Mouse (Mus musculus): ENCODE data around the gene Tpi1. TPM values are rescaled to one million over a fixed set of nuclear protein-coding genes. Genes with fewer than 3 reads are reported as not detected.

The Tpi1 gene
- 10 to 100 TPM; 37.5 to 43.1 TPM for total RNA-seq (2023)

DNA sequence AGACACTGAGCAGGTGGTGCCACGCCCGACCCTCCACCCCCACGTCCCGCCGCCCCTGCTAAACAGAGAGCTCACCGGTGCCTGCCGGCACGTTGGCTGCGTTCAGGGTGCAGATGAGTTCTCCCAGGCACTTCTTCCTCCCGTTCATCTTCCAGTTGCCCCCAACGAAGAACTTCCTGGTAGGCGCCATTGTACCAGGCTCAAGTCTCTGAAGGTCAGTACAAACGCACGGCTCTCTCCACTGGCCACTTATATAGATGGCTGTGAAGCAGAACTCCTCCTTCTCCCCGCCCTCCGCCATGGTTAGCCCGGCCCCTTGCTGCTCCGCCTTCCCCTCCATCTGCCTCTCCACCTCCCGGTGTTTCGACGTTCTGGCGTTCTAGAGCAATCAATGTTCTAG, at the start of gene Tpi1:
Gene Tpi1 (minus strand): TSS at position 364 of the 400 bp plus-strand sequence.

DNA sequence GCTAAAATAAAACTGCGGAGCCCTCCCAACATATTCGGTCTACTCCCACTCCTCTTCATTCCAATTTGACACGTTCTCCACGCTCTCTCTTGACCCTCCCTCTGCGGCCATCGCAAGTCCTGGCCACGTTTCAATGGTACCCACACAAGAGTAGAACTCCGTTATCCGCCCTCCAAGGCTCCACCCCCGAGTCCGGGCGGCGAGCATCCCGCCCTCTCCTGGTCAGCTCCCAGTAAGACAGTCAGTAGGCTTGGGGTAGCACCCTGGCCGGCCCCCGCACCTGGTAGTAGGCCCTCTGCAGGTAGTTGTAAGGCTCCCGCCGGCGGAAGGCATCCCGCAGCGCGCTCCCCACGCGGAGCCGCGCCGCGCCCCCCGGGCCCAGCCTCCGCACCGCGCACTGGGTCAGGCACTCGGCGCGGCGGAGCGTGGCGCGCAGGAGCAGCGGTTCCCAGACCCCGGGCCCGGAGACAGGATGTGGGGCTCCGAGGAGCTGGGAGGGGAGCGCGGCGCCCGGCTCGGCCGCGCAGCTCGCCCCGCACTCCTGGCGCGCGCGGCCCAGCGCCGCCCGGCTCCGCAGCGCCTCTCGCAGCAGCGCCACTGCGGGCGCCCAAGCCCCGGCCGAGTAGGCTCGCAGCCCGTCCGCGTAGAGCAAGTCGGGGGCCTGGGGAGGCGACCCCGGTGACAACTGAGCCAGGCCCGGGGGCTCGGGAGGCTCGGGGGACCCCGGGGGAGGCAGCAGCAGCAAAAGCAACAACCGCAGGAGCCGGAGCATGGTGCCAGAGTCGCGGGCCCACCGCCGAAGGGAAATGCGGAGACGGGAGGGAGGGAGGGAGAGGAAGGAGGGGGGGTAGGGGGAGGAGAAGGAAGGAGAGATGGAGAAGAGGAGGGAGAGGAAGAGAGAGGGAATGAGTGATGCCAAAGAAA, 43.1 kb upstream of the Tpi1 start, which contains the start of gene P3h3:
Gene P3h3 (minus strand): TSS at position 837 of the 924 bp plus-strand sequence.

DNA sequence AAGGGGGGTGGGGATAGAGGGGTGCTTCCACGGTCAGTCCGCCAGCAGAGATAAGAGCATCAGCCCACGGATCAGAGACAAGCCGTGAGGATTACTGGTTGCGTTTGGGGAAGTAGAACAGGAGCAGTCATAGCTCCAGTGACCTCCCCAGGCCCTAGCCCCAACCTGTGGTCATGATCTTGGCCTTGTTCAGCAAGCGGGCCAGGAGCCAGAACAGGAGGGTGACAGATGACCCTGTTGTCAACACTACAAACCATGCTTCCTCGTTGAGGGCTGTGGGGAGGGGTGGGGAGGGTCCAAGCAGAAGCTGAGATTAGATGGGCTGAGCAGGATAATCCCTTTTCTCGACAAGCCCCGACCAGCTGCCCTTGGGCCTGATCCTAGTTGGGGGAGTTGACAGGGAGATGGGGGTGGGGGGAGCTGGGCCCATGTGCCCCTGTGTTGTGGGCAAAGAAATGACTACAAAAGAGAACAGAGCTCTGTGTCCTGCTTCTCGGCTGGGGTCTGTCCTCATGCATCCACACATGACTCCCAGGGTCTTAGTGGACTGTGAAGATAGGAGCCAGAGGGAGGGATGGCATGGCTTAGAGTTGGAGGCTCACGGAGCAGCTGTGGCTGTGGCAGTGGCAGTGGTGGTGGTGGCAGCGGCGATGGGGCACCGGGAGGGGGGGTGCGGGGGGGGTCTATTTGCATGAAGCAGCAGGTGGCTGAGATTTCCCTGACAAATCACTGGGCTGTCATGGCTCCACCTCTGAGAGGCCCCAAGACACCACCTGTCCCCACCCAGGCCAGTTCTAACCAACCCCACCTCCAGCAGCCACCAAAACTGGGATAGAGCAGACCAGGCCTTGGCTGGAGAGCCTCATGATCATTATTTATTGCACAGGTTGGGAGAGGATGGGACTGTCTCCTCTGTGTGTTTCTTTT, 26.4 kb upstream of the Tpi1 start, which contains the start of gene Gnb3:
Gene Gnb3 (minus strand): TSS at position 35 of the 927 bp plus-strand sequence.

DNA sequence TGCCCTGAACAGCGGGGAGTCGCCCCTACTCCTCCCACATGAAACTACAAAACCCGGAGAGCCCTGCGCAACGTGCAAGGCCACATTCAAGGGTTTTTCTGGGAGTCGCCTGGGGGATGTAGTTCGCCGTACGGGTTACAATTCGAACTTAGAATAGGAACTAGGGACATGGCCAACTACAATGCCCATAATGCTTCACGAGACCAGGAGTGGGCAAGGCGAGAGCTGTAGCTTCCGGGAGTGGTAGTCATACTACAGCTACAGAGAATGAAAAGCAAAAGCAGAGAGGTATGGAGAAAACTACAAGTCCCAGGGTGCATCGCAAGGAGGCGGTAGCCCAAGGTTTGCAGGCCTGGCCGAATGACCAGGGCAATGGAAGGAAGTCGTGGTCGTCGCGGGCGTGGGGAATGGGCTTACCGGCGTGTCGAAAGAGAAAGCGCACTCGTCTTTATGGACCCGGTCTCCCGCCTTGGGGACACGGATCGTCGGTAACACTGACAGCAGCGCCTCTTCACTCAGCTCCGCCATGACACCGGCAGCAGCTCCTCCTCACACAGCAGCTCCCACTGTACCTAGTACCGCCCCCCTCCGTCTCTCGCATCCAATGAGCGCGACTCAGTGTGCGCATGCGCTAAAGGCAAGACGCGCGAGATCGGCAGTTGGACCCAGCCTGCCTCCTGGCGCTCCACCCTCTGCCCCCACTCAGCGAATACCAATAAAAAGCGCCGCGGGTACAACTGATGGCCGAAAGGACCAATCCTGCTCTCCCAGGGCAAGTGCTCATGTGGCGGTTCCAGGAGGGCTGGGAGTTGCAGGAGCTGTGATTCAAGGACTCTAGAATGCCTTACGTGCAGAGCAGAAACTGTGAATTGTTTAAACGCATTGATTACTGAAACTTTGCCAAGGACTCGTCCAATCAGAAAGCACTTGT, 15.0 kb upstream of the Tpi1 start, which contains the start of the genes Usp5 and Cdca3:
Gene Usp5 (minus strand): TSS at position 617 of the 931 bp plus-strand sequence.
Gene Cdca3 (plus strand): TSS at position 680 of the 931 bp plus-strand sequence.

DNA sequence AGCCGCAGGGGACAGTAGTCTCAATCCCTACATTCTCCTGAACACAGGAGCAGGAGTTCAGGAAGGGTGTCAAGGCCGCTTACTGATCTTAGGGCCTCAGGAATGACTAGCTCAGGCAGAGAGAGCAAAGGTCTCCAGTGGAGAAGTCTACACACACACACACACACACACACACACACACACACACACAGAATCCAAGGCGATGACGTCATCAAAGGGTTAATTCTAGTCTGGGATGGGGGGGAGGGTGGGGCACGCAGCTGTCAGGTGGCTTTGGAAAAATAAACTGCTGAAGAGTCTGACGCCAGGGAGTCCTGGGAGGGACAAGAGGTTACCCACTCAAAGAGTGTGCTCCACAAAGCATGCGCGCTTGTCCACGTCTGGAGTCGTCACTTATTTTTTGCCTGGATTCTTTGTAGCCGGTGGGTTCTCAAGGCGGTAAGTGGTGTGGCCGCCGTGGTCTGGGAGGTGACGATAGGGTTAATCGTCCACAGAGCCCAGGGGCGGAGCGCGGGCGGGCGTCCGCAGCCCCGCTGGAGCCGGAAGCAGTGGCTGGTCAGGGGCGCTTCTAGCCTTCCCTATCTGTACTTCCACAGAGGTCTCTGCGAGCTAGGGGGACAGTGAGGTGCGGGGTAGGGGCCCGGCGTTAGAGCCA, 5.6 kb downstream of the Tpi1 start, which contains the start of gene Spsb2:
Gene Spsb2 (plus strand): TSS at position 304 of the 655 bp plus-strand sequence.

DNA sequence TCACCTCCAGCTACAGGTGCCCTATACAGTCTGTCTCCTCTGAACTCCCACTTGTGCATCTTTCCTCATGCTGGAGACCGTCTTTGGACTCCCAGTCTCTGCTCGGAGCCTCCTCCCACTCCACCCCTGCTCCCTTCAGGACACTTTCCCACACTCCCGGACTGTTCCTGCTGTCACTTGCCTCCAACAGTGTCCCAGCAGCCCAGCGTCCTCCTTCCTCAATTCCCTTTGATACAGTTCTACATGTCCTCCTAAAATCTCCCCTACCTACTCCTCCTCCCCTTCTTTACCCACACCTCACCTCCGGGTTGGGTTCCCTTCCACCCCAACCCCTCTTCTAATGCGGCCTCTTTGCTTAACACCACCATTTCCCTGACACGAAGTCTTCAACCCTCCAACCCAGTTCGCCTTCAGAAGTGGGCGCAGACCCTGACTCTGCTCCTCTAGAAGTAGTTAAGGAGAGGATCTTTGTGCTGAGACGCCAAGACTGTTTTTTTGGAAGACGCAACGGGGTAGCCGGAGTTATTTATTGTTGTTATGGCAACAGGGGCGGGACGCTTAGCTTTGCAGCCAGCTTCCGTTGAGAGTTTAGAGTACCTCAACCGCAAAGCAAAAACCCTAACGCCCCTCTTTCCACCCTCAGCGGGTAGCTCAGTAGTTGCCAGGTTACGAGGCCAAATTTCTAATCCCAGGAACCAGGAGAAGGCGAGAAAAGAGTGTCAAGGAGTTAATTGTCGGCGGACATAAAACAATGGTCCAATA, 34.7 kb downstream of the Tpi1 start, which contains the start of gene Lrrc23:
Gene Lrrc23 (minus strand): TSS at position 506 of the 762 bp plus-strand sequence.

DNA sequence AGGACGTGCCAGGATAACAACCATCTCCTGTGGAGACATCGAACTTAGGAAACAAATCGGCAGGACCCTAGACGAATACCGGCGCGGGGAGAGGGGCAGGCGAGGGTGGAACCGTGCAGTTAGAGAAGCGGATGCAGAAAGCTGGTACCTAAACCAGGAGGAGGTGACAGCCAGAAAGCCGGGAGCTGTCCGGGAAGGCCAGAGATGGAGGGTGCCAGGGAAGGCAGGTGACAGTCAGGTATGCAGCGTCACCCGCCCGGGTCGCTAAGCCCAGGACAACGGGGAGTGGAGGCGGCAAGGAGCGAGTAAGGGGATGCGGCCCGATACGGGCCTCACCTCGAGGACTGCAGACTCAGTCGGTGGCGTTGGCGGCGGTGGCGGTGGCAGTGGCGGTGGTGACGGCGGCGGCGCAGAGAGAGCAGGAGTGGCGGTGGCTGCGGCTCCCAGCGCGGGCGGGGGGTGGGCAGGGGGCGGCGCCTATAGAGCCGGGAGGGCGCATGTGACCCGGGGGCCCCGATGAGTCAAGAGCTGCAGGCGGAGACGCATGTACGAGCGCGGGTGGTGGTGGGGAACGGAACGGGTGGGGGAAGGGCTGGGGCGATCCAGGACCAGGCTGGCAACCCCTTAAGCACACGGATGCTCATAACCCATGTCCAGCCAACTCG, 44.9 kb downstream of the Tpi1 start, which contains the start of gene Eno2:
Gene Eno2 (minus strand): TSS at position 573 of the 665 bp plus-strand sequence.

Other genes with a start within 250 kb of the Tpi1 start
- gene C1rb, start 244.0 kb downstream of the Tpi1 start, total RNA-seq (2023): not detected
- gene C1s2, start 178.2 kb downstream of the Tpi1 start, total RNA-seq (2023): not detected
- 10 to 100 TPM; 72.3 to 77.4 TPM for gene Lpcat3, start 151.3 kb downstream of the Tpi1 start, total RNA-seq (2023)
- gene Emg1, start 102.1 kb downstream of the Tpi1 start, total RNA-seq (2023): 100 to 1,000 TPM; 187 to 191 TPM
- gene Phb2, start 102.0 kb downstream of the Tpi1 start, total RNA-seq (2023): 100 to 1,000 TPM; 161 to 164 TPM
- gene Ptpn6, start 75.6 kb downstream of the Tpi1 start, total RNA-seq (2023): 100 to 1,000 TPM; 173 to 199 TPM
- gene Grcc10, start 72.9 kb downstream of the Tpi1 start, total RNA-seq (2023): 100 to 1,000 TPM; 302 to 314 TPM
- 1 to 10 TPM in 1 of 2 experiments, not detected in 1; 6.9 TPM for gene Gm45234, start 58.3 kb downstream of the Tpi1 start, total RNA-seq (2023)
- 100 to 1,000 TPM; 134 to 156 TPM for gene Atn1, start 57.8 kb downstream of the Tpi1 start, total RNA-seq (2023)
- gene Eno2, start 44.6 kb downstream of the Tpi1 start, total RNA-seq (2023): 1 to 10 TPM; 3.3 to 3.8 TPM
- gene Lrrc23, start 34.6 kb downstream of the Tpi1 start, total RNA-seq (2023): 10 to 100 TPM in 1 of 2 experiments, 1 to 10 TPM in 1; 6.7 to 10.5 TPM
- gene Spsb2, start 5.6 kb downstream of the Tpi1 start, total RNA-seq (2023): 1 to 10 TPM; 1.1 to 3.6 TPM
- gene Usp5, start 15.2 kb upstream of the Tpi1 start, total RNA-seq (2023): 10 to 100 TPM; 66.7 to 74.2 TPM
- gene Cdca3, start 15.3 kb upstream of the Tpi1 start, total RNA-seq (2023): 1 to 10 TPM; 3.1 to 7.1 TPM
- not detected for gene Gnb3, start 26.0 kb upstream of the Tpi1 start, total RNA-seq (2023)
- under 1 TPM; 0.21 to 0.64 TPM for gene P3h3, start 43.5 kb upstream of the Tpi1 start, total RNA-seq (2023)
- gene Gpr162, start 49.7 kb upstream of the Tpi1 start, total RNA-seq (2023): 1 to 10 TPM; 1.7 to 2.3 TPM
- gene Cd4, start 73.9 kb upstream of the Tpi1 start, total RNA-seq (2023): 100 to 1,000 TPM; 241 to 278 TPM
- gene Lag3, start 97.4 kb upstream of the Tpi1 start, total RNA-seq (2023): 10 to 100 TPM in 1 of 2 experiments, 1 to 10 TPM in 1; 8.8 to 10.2 TPM
- gene Ptms, start 105.8 kb upstream of the Tpi1 start, total RNA-seq (2023): 10 to 100 TPM; 43.8 to 56.4 TPM
- gene Mlf2, start 117.1 kb upstream of the Tpi1 start, total RNA-seq (2023): 100 to 1,000 TPM in 1 of 2 experiments, 10 to 100 TPM in 1; 90.3 to 110 TPM
- 10 to 100 TPM; 37.3 to 49.3 TPM for gene Cops7a, start 151.2 kb upstream of the Tpi1 start, total RNA-seq (2023)
- under 1 TPM; 0.90 to 0.98 TPM for gene Pianp, start 182.4 kb upstream of the Tpi1 start, total RNA-seq (2023)
- 10 to 100 TPM; 78.2 to 92.7 TPM for gene Zfp384, start 194.8 kb upstream of the Tpi1 start, total RNA-seq (2023)
- gene Ing4, start 225.5 kb upstream of the Tpi1 start, total RNA-seq (2023): 10 to 100 TPM; 76.9 to 88.3 TPM
- 10 to 100 TPM; 15.8 to 19.3 TPM for gene Acrbp, start 235.4 kb upstream of the Tpi1 start, total RNA-seq (2023)